Mouse (Mus musculus): ENCODE results near the gene Cmtm5. TPM values are rescaled to one million over a fixed set of nuclear protein-coding genes. Genes with fewer than 3 reads are reported as not detected.
A peak's percentile ranks its signal among the peaks of the same experiment; 100 is the strongest.

Cmtm5 gene
- polyA plus RNA-seq, 1 experiment from 2014 or later, result 1.5 TPM

MicroRNA genes within 50 kb of the gene (microRNA counts, 519-probe panel; counts per million panel counts)
- microRNA mmu-miR-208a, result 2,009 counts per million, percentile 52 among the panel's probes with 10 or more counts
- 104 counts per million, percentile 35 among the panel's probes with 10 or more counts for microRNA mmu-miR-208b

Small RNAs within 50 kb of the gene (microRNA-seq; reads per million reads assigned to microRNA genes)
- gene Mir208a (4.3 reads per million, percentile 19 among the genes with 10 or more reads in this experiment), gene Mir208b (27.0 reads per million, percentile 41 among the genes with 10 or more reads in this experiment)

Other genes starting within 250 kb of the Cmtm5 start
- 120 and 136 TPM in 2 replicates for gene Acin1, start 249.3 kb upstream of the Cmtm5 start, polyA plus RNA-seq (2015; fragmentation: Nextera tagmentation; extraction: Ambion mirVana)
- 0.06 and 0.12 TPM in 2 replicates for gene Gm29776, start 237.4 kb upstream of the Cmtm5 start, polyA plus RNA-seq (2015; fragmentation: Nextera tagmentation; extraction: Ambion mirVana)
- gene Cebpe, start 224.1 kb upstream of the Cmtm5 start, polyA plus RNA-seq (2015; fragmentation: Nextera tagmentation; extraction: Ambion mirVana), result 0.19 TPM in 1 of 2 replicates, not detected in the other
- 21.0 and 24.6 TPM in 2 replicates for gene Slc7a8, start 154.3 kb upstream of the Cmtm5 start, polyA plus RNA-seq (2015; fragmentation: Nextera tagmentation; extraction: Ambion mirVana)
- 0.16 and 0.59 TPM in 2 replicates for gene Rnf212b, start 122.1 kb upstream of the Cmtm5 start, polyA plus RNA-seq (2015; fragmentation: Nextera tagmentation; extraction: Ambion mirVana)
- gene Homez, start 65.3 kb upstream of the Cmtm5 start, polyA plus RNA-seq (2015; fragmentation: Nextera tagmentation; extraction: Ambion mirVana), result 18.0 and 19.9 TPM in 2 replicates
- gene Ppp1r3e, start 58.7 kb upstream of the Cmtm5 start, polyA plus RNA-seq (2015; fragmentation: Nextera tagmentation; extraction: Ambion mirVana), result 1.6 and 1.7 TPM in 2 replicates
- 5.0 and 5.1 TPM in 2 replicates for gene Bcl2l2, start 52.9 kb upstream of the Cmtm5 start, polyA plus RNA-seq (2015; fragmentation: Nextera tagmentation; extraction: Ambion mirVana)
- gene Gm20521, start 52.8 kb upstream of the Cmtm5 start, polyA plus RNA-seq (2015; fragmentation: Nextera tagmentation; extraction: Ambion mirVana), result 0.16 and 0.45 TPM in 2 replicates
- gene Pabpn1, start 43.8 kb upstream of the Cmtm5 start, polyA plus RNA-seq (2015; fragmentation: Nextera tagmentation; extraction: Ambion mirVana), result 135 and 141 TPM in 2 replicates
- gene Slc22a17, start 23.1 kb upstream of the Cmtm5 start, polyA plus RNA-seq (2015; fragmentation: Nextera tagmentation; extraction: Ambion mirVana), result 45.9 and 55.1 TPM in 2 replicates
- gene Efs, start 10.1 kb upstream of the Cmtm5 start, polyA plus RNA-seq (2015; fragmentation: Nextera tagmentation; extraction: Ambion mirVana), result 30.0 and 33.0 TPM in 2 replicates
- 0.17 TPM in 1 of 2 replicates, not detected in the other for gene Il25, start 3.6 kb upstream of the Cmtm5 start, polyA plus RNA-seq (2015; fragmentation: Nextera tagmentation; extraction: Ambion mirVana)
- gene Myh6, start 30.7 kb downstream of the Cmtm5 start, polyA plus RNA-seq (2015; fragmentation: Nextera tagmentation; extraction: Ambion mirVana), result 1.1 and 1.4 TPM in 2 replicates
- gene Gm17428, start 40.7 kb downstream of the Cmtm5 start, polyA plus RNA-seq (2015; fragmentation: Nextera tagmentation; extraction: Ambion mirVana), result not detected in 2 replicates
- 2.4 and 5.0 TPM in 2 replicates for gene Myh7, start 58.4 kb downstream of the Cmtm5 start, polyA plus RNA-seq (2015; fragmentation: Nextera tagmentation; extraction: Ambion mirVana)
- 87.0 and 88.8 TPM in 2 replicates for gene Ngdn, start 79.2 kb downstream of the Cmtm5 start, polyA plus RNA-seq (2015; fragmentation: Nextera tagmentation; extraction: Ambion mirVana)
- gene Zfhx2, start 156.1 kb downstream of the Cmtm5 start, polyA plus RNA-seq (2015; fragmentation: Nextera tagmentation; extraction: Ambion mirVana), result 4.3 and 6.0 TPM in 2 replicates
- 27.1 and 28.9 TPM in 2 replicates for gene Thtpa, start 158.5 kb downstream of the Cmtm5 start, polyA plus RNA-seq (2015; fragmentation: Nextera tagmentation; extraction: Ambion mirVana)
- gene Ap1g2, start 170.3 kb downstream of the Cmtm5 start, polyA plus RNA-seq (2015; fragmentation: Nextera tagmentation; extraction: Ambion mirVana), result 23.2 and 23.3 TPM in 2 replicates
- gene Jph4, start 180.7 kb downstream of the Cmtm5 start, polyA plus RNA-seq (2015; fragmentation: Nextera tagmentation; extraction: Ambion mirVana), result 0.45 and 0.51 TPM in 2 replicates

All from kidney, embryonic 16.5 days (tissue).